Mouse (Mus musculus) spleen, adult 2 months (tissue): ENCODE data around the gene Ifitm6.
A peak's percentile ranks its signal among the peaks of the same experiment; 100 is the strongest.

ENCODE experiments used
- CTCF ChIP-seq: fragments of 200-500 bp; IDR thresholded peaks from 2 replicates; pipeline ENCODE4 v1.5.1; 2011; ENCODE audit warnings: mild to moderate bottlenecking, inconsistent platforms; ENCODE audit not compliant: insufficient read depth, insufficient read length, insufficient replicate concordance; ENCODE audit errors: extremely low read depth
- POLR2A ChIP-seq: fragments of 200-500 bp; IDR thresholded peaks from 2 replicates; pipeline ENCODE4 v1.6.1; 2011; ENCODE audit warnings: low read depth, low read length, inconsistent platforms

DNA sequence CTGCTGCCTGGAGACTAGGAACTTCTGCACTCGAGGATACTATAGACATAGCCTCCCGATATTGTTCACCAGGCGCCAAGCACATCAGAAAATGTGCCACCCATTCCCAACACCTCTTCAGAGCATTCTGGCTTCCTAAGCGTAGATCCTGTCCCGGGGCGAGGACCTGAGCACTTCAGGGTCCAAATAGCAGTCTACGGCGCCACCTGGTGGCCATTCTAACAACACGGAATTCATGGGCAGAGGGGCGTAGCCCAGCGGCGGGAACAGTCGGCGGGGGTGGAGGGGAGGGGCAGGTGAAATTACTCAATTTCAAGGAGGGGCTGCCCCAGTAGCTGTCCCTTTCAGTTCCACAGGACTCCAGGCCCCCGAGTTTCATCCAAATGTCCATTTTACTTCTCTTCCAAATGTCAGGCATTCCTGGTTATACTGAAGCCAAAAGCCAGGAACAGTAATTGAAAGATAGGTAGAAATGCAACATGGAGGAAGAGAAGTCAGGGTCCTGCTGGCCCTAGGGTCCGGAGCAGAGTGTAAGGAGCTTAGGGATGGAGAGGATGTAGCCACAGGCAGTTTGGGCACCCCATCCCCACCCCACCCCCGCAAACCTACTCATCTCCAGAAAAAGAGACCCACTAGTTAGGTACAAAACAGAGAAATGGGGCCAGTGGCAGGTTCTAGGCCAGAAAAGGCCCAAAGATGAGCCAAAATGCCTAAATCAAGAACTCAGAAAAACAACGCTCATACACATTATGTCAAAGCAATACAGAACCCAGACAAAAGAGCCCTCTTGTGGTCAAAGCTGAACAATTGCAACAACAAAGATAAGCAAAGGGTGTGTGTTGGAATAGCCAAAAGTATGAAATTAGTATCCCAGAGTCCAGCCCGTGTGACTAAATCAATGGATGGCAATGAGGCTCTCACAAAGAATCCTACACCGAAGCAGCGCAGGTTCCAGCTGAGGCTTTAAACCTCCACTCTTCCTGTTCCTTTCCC, 30.8 kb upstream of the Ifitm6 start:
- TF ChIP-seq CTCF = peak; percentile 85; the same call in 1 of the 2 replicates
- no peak for TF ChIP-seq POLR2A
